Comparison of ENCODE assay signal across 8 mouse cellular contexts in the genomic region with DNA sequence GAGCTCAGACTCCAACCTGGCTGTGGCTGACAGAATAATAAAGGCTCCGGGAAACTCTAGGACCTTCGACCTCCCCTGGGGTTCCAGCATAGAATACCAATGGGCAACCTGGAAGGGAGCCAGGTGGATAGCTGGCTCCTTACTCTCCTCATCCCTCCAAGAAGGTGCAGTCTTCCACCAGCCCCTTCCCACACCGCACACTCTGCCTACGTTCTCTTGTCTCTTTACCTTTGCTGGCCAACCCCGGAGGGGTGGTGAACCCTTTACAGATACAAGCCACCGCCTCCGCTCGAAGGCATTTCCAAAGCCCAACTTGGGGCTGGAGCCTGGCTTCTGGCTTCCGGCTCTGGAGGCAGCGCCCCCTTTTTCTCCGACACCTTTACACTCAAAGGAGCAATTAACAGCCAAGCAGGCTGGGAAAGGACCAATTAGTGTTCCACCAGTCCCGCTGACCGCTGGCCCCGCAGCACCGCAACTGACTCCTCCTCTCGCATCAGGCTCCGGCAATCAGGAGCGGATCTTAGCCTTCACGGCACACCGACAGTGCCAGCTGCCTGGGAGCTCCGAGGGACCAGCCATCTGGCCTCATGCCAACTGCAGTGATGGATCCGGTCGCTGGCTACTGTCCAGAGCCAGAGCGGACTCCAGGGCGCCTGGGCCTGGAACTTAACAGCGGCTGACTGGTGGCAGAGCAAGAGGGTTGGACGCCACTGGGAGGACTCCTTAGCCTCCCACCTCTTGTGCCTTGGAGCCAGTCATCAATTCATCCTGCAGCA. TPM values are rescaled to one million over a fixed set of nuclear protein-coding genes. Genes with fewer than 3 reads are reported as not detected.
DNase-seq lines count a peak whose midpoint lies in the region; ATAC-seq lines count a peak whose summit lies in the region.

No protein-coding gene starts in this region.

- no peaks in the 10 kb centered on the region for H3K36me3 ChIP-seq in embryonic facial prominence, embryonic 10.5 days (replicated peaks)
- no peaks in the 10 kb centered on the region for H3K36me3 ChIP-seq in intestine, embryonic 15.5 days

- WGBS in embryonic facial prominence, embryonic 10.5 days = 3% methylated on average over 27 of the region's 27 CpGs
- WGBS in intestine, embryonic 15.5 days = 4% methylated on average over 27 of the region's 27 CpGs

- peak; percentile 87 for ATAC-seq in intestine, embryonic 15.5 days

- peak overlapping the region; percentile 52 for H3K4me3 ChIP-seq in embryonic facial prominence, embryonic 10.5 days
- H3K4me3 ChIP-seq in intestine, embryonic 15.5 days (replicated peaks) = peak overlapping the region; percentile 22

- no peaks in the 10 kb centered on the region for H3K9me3 ChIP-seq in embryonic facial prominence, embryonic 10.5 days
- no peaks in the 10 kb centered on the region for H3K9me3 ChIP-seq in intestine, embryonic 15.5 days

- H3K9ac ChIP-seq in intestine, embryonic 15.5 days = 0 out of 2 replicates have a peak overlapping the region, but pooled peaks have one; percentile 1

- H3K27ac ChIP-seq in embryonic facial prominence, embryonic 10.5 days (replicated peaks) = 0 out of 2 replicates have a peak overlapping the region, but pooled peaks have one; percentile 51
- H3K27ac ChIP-seq in intestine, embryonic 15.5 days = no peak overlapping the region

- peaks cover 57% of the 10 kb centered on the region for H3K27me3 ChIP-seq in embryonic facial prominence, embryonic 10.5 days (replicated peaks; ENCODE audit: low read depth, poor library complexity, severe bottlenecking)
- no peaks in the 10 kb centered on the region for H3K27me3 ChIP-seq in intestine, embryonic 15.5 days (replicated peaks)

- H3K4me2 ChIP-seq in intestine, embryonic 15.5 days (replicated peaks) = peak overlapping the region; percentile 58

- intact Hi-C loops in left cerebral cortex, postnatal 10 days (cut with DNase I) = no loop called here

- DNase-seq in adrenal gland, postnatal 25 days = peak; percentile 94
- DNase-seq in embryonic facial prominence, embryonic 10.5 days (ENCODE audit: low spot score) = peak; percentile 64
- DNase-seq in gastrocnemius, postnatal 4 days (ENCODE audit: low spot score in 2 of 2) = peak; percentile 56 to 82
- DNase-seq in left cerebral cortex, postnatal 10 days (ENCODE audit: extremely low spot score in 1 of 2, low spot score in 2 of 2) = peak; percentile 83 to 90
- peak; percentile 85 to 87 for DNase-seq in lung, postnatal 4 days
- DNase-seq in right cerebral cortex, postnatal 14 days = peak; percentile 82
- DNase-seq in c-Kit-positive CD71-positive TER-119-positive erythroid progenitor cells, embryonic 14.5 days (ENCODE audit: low spot score) = no peak

- peaks cover 11% of the 10 kb centered on the region for H3K4me1 ChIP-seq in embryonic facial prominence, embryonic 10.5 days
- peaks cover 7% of the 10 kb centered on the region for H3K4me1 ChIP-seq in intestine, embryonic 15.5 days (replicated peaks)

RNA-seq across cellular contexts. Expression of gene Cbfb, which starts 17.7 kb away (rescaled TPM):
- 78.8 and 92.4 TPM in 2 replicates for total RNA-seq in adrenal gland, postnatal 25 days (2021)
- 67.5 and 73.2 TPM in 2 replicates for polyA plus RNA-seq in embryonic facial prominence, embryonic 10.5 days (2016; fragmentation: Nextera tagmentation; extraction: Ambion mirVana)
- total RNA-seq in gastrocnemius, postnatal 4 days (2021) = 10 to 100 TPM; 48.5 to 55.6 TPM
- 38.8 and 47.1 TPM in 2 replicates for polyA plus RNA-seq in intestine, embryonic 15.5 days (2015; fragmentation: Nextera tagmentation; extraction: Ambion mirVana)
- total RNA-seq in left cerebral cortex, postnatal 10 days (2021) = 10 to 100 TPM; 20.9 to 23.0 TPM

RNA-seq across cellular contexts. Expression of gene Ces4a, which starts 21.2 kb away (rescaled TPM):
- not detected in 2 replicates for total RNA-seq in adrenal gland, postnatal 25 days (2021)
- not detected in 2 replicates for polyA plus RNA-seq in embryonic facial prominence, embryonic 10.5 days (2016; fragmentation: Nextera tagmentation; extraction: Ambion mirVana)
- not detected for total RNA-seq in gastrocnemius, postnatal 4 days (2021)
- not detected in 2 replicates for polyA plus RNA-seq in intestine, embryonic 15.5 days (2015; fragmentation: Nextera tagmentation; extraction: Ambion mirVana)
- not detected for total RNA-seq in left cerebral cortex, postnatal 10 days (2021)
